Mouse (Mus musculus) liver, adult (tissue): ENCODE measurements around the gene Cldn2.

Experiments used
- GATA4 ChIP-seq: IDR thresholded peaks from 2 replicates; pipeline ENCODE4 v1.6.1; 2014; ENCODE audit warnings: mild to moderate bottlenecking, low read length; ENCODE audit not compliant: insufficient replicate concordance

Cldn2 gene

DNA sequence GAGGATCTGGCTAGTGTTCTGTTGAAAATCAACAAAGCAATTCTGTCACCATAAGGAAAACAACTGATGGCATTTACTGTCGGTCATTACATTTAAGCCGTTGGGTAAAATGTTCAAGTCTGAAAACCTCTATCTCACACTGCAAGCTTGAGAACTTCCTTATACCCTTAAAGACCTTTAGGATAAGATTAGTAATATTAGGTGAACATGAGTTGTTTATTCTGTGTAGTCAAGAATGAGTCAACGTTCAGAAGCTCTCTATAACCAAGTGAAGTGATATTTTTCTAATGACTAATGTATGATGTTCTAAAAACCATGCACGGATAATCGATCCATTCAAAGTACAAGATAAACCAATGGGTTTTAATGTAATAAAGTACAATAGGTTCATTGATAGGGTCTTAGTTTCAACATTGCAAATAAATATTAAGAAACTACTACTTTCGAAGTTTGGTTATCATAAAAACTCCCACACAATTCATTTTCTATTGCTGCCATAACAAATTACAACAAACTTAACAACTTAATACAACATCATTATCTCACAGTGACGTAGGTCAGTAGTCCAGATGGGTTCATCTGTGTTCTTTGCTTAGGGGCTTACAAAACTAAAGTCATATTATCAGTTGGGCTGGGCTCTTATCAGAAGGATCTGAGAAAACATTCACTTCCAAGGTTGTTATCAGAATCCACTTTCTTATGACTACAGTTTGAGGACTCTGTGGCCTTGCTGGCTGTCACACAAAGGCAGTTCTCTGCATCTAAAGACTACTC, 6.4 kb upstream of the Cldn2 start:
- TF ChIP-seq GATA4, result no peak

DNA sequence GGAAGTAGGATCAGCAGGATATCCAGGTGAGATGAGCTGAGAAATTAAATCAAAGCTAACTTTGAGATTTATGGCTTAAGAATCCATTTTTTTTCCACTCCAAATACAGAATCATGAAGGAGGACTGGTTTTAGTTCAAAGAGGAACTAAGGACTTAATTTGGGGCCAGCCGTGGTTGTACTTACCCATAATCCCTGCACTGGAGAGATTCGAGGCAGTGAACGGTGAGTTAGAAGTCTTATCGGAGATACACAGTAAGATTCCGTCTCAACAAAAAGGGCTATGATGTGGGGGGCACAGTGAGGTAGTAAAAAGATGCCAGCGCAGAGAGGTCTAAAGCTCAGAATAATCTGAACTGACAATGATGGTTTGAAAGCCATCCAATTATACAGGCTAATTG, 4.6 kb upstream of the Cldn2 start:
- no peak for TF ChIP-seq GATA4

DNA sequence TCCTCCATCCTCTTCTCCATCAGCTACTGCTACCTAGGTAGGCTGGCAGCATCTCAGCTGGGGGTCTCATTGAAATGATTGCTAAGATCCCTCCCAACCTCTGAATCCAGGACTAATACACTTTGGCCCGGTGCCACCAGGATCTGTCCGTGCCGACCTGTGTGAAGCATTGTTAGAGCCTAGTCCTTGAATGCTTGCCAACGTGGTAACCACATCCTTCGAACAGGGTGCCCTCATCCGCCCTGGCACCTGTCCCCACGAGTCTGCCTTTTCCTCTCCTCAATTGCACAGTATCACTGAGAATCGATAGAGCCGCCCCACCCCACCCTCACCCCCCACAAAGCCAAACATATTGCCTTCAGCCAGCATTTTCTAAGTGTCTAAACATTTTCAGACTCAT, 2.8 kb upstream of the Cldn2 start:
- TF ChIP-seq GATA4, result no peak

DNA sequence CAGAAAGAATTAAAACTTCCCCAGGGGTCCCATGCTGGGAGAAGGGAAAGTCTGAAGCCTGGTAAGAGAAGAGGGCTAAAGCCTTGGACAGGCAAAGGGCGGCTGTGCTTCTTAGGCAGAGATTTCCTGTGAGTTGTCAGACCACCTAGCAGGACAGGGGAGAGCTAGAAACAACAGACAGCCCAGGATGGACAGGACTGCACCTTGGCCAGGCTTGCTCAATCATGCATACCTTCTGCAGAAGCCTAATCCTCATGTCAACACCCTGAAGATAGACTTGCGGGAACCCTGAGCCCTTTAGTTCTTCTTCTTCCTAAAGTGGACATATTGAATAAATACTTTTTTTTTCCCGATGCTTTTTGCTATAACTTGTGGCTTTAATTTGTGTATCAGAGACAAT, 675 bp upstream of the Cldn2 start:
- no peak for TF ChIP-seq GATA4

DNA sequence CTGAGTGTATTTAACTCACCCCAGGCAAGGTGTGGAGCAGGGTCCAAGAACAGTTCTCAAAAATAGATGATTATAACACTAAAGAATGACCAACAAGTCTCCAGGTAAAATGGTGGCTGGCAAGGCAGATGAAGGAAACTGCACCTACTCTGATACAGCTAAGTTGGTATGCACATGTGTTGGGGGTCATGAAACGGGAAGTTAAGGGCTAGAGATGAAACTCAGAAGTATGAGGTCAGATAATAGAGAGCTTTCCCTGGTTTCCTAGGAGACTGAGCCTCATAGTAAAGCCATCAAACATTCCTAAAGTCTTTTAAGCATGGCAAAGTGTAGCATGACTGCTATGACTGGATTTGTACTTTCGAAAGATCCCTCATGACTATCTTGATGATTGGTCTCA, 2.4 kb downstream of the Cldn2 start:
- TF ChIP-seq GATA4, result no peak

DNA sequence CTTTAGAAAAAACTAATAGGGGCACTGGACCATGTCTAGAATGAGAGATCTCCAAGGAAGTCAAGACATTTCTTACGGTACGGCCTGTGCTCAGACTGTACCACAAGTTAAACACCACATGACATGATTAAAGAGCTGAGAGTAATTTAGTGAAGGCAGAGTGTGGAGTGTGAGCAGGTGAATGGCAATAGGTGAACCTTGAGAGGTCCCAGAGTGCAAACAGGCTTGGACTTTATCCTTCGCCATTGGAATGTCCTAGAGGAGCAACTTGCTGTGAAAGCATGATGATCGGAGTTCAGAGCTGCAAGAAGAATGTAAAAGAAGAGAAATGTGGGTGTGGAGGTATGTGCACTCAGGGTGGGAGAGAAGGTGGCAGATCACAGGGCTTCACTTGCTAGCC, 5.3 kb downstream of the Cldn2 start:
- no peak for TF ChIP-seq GATA4

DNA sequence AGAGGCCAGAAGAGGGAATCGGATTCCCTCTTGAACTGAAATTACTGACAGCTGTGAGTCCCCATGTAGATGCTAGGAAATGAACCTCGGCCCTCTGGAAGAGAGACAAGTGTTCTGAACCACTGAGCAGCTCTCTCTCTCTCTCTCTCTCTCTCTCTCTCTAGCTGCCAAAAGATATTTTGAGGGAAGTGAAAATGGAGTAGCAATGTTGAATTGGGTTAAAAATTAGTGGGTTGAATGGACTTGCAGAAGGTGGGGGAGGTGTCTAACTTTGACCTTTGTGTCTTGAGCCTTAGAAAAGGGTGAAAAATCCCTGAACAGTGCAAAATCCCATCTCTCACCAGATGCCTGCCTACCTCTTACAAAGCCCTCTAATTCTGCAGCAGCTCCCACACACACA, 6.8 kb downstream of the Cldn2 start:
- TF ChIP-seq GATA4, result no peak

DNA sequence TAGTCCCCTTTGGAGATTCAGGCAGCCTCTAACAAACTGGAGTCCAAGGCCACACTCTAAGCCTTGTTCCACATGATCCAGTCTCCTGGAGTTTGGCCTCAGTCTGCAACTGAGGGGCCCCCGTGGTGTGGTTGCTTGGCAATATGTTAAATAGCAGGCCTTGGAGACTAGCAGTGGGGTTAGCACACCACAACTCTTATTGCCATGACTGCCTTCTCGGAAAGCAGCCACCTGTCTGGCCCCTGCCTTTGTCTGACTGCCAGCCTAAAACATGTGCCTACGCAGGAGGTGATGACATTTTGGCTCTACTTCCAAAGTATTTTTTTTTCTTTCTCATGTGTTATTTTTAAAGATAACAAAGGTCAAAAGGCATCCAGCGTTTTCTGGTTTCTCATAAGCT, 7.5 kb downstream of the Cldn2 start:
- TF ChIP-seq GATA4, result no peak

DNA sequence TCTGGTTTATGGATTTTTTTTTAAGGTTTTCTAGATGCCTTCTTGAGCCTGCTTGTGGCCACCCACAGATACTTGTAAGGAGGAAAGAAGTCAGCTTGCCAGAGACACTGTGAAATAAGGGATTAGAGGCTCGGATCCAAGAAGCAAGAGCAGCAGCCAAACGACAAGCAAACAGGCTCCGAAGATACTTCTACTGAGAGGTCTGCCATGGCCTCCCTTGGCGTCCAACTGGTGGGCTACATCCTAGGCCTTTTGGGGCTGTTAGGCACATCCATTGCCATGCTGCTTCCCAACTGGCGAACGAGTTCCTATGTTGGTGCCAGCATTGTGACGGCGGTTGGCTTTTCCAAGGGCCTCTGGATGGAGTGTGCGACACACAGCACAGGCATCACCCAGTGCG, 7.9 kb downstream of the Cldn2 start:
- TF ChIP-seq GATA4, result no peak

DNA sequence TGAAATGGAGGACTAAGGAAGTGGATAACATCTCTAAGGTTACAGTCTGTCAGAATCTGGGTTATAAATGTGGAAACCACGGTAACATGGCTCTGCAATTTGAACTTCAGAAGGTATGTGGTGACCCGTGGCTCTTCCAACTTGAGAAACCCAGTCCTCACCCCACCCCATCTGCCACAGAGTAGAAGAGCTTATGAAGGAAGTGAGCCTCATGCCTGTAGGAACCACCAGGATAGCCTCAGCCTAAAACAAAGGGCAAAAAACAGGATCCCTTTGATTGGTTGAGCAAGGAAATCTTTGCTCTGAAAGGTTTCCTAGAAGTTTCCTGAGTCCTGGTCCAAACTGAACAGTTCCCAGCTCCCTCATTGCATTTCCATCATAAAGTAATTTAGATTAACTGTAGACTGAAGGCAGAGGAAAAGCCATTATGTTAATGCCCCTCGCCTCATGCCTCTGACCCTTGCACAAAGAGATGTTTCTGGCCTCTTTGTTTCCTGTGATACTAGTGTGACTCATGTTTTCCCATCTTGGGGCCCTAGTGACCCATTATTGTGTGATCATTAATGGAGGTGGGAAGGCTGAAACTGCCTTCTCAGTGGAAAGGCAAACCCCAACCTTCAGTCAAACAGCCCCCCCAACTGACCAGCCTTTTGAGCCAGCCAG, 12.1 kb downstream of the Cldn2 start:
- no peak for TF ChIP-seq GATA4

DNA sequence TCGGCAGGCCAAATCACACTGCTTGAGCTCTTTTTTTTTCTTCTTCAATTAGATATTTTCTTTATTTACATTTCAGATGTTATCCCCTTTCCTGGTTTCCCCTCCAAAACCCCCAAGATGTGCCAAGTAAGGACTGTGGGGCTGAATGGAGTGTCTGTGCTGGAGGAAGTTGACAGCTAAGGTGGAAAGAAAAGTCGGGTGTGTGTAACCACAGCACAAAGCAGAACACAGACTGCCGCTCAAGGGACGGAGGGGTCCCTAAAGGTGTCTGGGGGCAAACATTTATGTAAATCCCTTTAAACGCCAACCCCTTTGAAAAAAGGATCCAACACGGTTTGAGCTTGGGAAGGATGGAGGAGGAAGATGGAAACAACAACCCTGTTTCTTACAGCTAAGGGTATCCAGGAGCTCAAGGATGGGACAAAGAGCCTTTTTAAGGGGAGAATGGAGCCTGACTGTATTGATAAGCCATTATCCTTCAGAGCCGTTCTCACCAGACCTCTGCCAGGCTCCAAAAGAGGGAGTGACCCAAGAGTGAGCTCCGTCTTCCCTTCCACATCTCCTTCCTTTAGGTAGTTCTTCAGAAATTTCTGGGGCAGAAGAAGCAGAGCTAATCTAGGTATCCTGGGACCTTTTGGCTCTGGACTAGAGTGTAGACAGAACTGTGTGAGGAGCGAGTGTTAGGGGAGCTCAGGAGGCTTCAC, 12.8 kb downstream of the Cldn2 start:
- no peak for TF ChIP-seq GATA4

DNA sequence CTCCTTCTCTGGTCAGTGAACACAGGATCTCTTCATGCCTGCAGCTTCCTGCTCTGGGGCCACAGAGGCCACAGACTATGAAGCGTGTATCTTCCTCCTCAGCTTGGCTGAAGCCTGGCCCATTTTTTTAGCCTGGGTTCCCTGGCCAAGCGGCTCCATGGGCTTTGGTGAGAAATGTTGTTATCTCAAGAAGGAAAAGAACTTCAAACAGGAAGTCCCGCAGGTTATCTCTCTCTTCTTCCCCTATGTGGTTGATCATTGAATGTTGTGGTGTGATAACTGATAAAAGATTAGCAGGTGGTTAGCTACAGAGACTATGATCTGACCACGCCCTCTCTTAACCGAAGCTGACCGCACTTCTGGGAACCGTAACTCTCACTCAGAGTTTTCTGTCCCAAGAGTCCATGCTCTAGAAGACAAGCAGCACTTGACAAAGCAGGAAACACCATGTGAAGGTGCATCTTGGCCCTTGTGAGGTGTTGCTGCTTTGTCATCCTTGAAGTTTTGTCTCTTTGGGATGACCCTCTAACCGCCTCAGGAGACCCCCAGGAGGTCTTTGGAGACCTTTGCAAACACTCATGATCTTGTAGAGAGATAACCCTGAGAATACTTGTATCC, 13.5 kb downstream of the Cldn2 start:
- TF ChIP-seq GATA4, result no peak

DNA sequence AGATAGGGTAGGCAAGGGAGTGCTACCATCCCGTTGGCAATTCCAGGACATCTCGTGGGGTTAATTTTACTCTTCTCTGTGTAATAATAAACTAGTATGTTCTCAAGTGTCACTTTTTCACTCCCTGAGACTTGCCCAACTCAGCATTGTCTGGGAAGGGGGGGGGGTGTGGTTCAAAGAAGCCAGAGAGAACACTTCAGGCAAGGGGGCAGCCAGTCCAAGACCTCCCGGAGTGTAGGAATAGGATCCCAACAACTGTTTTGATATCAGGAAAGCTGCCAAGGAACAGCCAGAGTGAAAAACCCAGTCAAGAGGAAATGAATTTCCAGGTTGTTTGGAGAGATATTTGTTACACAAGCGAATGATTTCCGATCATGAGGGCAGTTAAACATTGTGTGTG, 14.6 kb downstream of the Cldn2 start:
- no peak for TF ChIP-seq GATA4

DNA sequence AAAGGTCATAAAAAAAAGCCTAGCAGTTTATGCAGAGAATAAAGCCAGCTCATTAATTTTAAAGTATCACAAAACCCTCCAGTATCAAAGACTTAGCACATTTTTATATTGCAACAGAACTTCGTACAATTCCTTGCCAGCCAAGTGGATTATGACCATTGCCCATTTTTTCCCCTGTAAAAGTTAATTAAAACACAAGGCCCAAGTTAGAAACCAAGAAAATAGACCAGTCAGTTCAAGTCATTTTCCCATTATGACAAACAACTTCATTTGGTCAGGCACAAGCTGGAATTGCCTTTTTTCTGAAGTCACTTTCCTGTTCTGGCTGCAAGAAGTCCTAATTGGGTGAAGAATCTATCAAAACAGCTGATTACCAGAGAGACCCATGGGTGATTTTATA, 24.8 kb downstream of the Cldn2 start:
- TF ChIP-seq GATA4, result no peak

DNA sequence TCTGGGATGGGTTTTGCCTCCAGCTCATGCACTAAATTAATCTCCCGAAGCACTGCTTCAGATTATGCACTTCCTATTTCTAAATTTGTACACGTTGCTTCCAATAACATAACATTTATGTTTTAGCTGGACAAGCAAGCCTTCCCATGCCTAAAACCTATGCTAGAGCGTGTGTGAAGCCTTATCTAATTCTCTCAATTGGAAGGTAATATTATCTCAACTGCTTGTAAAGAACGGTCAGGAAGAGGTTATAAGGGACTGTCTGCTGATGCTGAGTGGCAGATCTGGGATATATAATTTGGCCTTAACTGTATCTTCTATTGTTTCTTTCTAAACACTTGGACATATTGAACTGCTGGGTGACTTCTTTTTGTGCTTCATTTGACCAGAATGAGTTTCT, 26.3 kb downstream of the Cldn2 start:
- TF ChIP-seq GATA4, result no peak

DNA sequence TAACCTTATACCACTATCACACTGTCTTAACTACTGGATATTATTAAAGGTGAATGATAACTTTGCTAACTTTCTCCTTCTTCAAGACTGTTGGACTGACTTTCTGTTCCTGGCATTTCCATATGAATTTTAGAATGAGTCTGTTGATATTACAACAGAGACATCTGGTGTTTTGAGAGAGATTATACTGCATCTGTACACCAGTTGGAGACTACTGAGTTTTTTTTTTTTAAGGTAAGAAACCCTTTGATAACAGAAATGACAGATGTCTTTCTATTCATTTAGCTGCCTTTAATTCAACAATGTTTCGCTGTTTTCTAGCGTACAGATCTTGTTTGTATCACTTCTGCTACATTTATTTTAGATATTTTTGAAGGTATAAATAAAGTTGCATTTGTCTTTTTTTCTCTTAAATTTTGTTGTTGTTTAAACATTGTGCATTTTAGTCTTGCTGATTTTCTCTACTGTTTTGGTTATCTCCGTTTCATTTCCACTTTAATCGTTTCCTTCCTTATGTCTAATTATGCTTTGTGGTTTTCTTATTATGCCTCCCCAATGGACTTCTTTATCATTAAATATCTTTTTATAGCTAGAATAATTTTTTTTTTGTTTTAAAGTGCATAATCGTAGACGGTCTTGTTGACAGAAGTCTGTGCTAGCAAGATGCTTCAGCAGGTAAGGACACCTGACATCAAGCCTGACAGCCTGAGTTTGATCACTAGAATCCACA, 27.9 kb downstream of the Cldn2 start:
- TF ChIP-seq GATA4, result no peak

DNA sequence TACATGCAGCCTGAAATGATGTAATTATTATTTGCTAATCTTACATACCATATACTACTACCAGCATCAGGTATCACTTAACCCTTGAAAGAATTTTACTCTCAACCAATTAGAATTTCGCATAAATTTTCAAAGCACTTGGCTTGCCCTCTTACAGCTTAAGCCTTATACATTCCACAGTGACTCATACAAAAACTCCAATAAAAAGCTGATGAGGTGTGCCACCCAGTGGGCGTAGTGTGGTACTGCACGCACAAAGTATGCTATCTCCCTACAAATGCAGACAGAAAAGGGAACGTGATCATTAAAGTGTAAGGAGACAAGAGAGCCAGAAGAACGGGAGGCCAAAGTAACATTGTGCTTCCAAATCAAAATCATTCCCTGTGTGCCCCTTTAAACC, 31.8 kb downstream of the Cldn2 start:
- no peak for TF ChIP-seq GATA4
